Mouse (Mus musculus): Measurements from ENCODE around the gene Trem3.

The Trem3 gene

DNA sequence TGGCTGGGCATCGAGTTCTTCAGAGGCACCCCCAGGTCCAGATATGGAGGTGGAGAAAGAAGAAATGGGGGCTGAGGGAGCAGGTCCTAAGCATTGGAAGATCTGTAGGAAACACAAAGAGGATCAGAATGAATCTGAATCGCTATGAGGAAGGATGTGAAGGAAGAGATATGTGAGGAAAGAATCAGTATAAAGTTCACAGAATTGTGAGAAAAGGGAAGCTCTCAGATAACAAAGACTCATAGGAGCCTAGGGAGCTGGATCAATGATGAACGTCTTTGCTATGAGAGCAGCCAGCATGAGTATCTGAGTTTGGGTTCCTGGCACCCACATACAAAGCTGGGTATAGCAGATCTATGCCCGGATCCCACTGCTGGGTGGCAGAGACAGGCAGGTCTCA, 22.3 kb downstream of the Trem3 start:
- no peak for DNase-seq (ENCODE audit: low read depth, low spot score)

DNA sequence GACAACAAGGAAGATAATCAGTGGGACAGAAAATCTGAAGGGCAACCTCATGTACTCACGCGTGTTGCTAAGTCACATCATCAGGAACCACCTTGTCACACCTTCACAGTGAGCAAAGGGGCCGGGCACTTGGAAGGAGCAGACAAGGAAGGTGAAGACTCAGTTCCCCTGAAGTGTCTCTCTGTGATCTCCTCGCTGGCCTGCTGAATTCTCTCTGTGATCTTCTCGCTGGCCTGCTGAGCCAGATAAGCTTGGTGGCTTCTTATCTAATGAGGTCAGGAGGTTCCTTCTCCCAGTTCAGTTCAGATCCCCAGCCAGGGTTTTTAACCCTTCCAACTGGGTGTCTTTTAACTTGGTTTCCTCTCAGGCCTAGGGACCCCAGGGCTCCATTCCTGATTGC, 24.6 kb downstream of the Trem3 start:
- no peak for DNase-seq (ENCODE audit: low read depth, low spot score)

DNA sequence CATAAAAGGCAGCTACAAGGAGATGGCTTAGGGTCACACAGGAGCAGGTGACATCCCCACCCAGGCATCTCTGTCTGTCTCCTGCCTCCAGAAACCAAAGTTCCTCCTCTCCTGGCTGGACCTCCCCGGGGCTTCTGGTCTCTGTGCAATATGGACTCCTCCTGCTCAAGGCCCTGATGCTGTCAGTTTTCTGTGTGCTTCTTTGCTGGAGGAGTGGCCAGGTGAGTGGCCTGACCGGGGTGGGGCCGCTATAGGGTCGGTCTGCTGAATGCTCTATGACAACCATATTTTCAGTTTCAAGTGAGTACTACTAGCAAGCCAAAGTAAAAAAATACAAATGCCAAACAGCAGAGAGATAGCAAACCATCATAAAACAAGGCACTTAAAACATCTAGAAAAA, 25.0 kb downstream of the Trem3 start:
- DNase-seq (ENCODE audit: low read depth, low spot score) = no peak

DNA sequence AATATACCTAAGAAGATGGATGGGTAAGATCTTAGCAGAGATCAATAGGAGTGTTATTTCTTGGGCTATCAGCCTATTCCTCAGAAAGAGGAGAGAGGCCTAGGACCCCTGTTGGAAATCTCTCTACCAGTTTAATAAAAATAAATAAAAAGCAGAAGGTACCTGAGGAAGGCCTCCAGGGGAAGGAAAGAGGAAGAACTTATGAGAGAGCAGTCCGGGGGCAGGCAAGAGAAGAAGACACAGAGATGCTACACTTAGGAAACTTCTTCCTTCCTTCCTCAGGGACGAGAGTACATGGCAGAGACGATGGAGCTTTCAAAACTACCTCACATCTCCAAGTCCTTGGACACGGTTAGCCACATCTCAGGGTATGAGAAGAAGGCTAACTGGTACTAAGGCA, 26.5 kb downstream of the Trem3 start:
- no peak for DNase-seq (ENCODE audit: low read depth, low spot score)

DNA sequence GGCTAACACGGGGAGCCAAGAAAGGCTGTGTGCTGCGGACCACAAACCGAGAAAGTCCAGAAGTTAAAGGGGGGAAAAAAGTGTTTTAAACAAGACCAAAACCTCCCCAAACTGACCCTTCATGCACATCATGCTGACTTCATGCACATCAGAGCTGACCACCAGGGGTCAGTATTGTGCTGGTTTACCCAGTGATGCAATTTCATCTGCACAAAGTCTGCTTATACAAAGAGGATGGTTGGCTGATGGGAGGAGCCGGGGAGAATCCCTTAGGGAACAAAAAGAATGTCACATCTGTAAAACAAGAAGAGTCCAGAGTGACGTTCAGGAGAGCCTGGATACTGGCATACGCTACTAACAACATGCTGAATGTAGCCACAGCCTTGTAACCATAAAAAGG, 27.3 kb downstream of the Trem3 start:
- peak; percentile 87 for DNase-seq (ENCODE audit: low read depth, low spot score)

DNA sequence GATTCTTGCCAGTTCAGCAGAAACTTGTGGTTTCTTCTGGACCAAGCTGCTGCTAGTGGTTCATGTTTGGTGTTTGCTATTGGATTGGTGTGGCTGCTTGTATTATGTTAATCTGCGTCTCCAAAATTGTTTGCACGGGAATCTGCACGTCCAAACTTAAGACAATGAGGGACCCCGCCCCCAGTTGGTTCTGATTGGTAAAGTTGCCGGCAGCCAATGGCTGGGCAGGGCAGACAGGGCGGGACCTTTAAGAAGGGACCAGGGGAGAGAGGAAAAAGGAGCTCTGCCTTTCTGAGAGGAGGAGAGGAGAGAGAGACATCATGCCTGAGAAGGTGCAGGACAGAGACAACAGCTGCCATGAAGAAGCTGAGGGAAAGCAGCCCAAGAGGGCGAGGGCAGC, 28.2 kb downstream of the Trem3 start:
- no peak for DNase-seq (ENCODE audit: low read depth, low spot score)

DNA sequence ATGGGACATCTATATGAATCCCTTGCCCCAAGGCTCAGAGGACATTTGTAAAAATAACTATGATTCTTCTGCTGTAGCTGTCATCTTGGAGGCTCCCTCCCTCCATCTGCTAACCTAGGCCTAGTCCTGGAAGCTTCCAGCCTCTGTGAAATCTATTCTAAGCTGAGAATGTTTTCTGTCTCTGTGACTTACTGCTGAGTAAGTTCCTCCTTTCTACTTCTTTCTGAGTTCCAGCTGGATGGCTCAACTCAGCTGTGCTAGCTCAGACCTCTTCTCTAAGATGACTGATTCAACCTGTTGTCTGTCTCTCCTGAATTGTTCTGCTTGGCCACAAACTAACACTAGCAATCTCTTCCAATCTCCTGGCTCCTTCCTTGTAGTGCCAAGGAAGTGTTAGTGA, 30.8 kb downstream of the Trem3 start:
- peak; percentile 49 for DNase-seq (ENCODE audit: low read depth, low spot score)

DNA sequence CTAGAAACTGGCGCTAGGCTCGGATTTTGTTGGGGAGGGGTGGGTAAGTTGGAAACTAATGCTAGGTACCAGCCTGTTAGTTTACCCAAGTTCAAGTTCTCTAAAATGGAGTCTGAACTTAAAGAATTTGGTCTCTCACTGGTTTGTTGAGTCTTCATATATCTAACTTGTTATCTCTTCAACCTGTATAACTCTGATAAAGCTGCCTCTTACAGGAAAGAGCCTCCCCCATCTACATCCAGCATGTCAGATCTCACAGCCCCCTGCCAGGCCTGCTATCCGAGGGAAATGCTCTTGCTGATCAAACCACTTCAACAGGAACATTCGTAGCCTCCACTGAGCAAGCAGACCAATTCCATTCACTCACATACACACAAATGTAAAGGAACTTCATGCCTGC, 31.4 kb downstream of the Trem3 start:
- DNase-seq (ENCODE audit: low read depth, low spot score) = no peak

DNA sequence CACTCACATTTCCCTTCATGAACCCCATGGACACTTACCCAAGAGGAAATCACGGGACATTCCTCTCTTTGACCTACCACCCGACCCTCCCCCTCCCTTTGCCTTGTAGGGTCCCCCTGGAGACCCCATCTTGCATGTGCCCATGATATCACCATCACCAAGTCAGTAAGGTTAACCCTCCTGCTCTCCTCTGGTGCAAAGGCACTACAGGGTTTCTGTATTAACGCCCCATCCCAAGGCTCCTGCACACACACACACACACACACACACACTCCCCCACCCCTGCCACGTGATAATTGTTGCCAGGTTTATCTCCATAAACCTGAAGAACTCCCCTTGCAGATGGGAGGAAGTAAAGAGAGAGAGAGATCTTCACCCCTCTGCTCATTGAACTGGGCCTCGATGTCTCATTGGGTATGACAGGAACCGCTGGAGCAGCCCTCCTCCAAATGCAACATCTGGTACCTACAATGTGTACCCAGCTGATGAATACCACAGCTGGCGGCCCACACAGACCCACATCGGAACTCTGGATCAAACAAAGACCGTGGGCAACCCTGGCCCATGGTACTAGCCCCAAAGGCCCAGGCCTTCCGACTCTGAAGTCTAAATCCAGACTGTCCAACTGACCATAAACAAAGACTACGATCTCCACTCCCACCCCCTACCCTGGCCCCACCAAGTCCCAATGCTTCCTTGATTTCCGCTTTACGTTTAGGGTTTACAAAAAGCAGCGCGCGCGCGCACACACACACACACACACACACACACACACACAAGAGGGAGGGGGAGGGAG, 33.6 kb downstream of the Trem3 start:
- no peak for DNase-seq (ENCODE audit: low read depth, low spot score)

DNA sequence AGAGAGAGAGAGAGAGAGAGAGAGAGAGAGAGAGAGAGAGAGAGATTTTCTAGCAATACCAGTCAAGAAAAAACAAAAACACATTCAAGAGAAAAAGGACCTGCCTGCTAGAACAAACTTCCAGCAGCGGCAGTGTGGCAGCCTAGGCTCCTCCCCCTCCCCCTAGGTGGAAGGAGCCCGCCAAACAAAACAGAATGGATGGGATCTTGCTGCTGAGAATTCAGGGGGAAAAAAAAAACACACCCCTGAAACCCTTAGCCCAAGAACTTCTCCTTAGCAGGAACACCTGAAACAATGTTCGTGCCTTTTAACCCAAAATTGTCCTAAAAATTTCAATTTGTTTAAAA, 34.1 kb downstream of the Trem3 start:
- DNase-seq (ENCODE audit: low read depth, low spot score) = no peak

DNA sequence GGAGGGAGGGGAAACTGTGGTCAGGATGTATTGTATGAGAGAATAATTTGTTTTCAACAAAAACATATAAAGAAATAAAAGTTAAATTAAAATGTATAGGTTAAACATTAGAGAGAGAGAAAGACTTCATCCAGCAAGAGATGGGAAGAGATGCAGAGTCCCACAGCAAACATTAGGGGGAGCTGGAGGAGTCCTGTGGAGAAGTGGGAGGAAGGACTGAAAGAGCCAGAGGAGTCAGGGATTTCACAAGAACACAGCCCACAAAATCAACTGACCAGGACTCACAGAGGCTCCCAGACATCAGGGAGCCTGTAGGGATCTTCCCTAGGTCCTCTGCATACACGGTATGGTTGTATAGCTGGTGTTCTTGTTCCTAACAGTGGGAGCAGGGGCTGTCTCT, 39.2 kb downstream of the Trem3 start:
- DNase-seq (ENCODE audit: low read depth, low spot score) = peak; percentile 42

DNA sequence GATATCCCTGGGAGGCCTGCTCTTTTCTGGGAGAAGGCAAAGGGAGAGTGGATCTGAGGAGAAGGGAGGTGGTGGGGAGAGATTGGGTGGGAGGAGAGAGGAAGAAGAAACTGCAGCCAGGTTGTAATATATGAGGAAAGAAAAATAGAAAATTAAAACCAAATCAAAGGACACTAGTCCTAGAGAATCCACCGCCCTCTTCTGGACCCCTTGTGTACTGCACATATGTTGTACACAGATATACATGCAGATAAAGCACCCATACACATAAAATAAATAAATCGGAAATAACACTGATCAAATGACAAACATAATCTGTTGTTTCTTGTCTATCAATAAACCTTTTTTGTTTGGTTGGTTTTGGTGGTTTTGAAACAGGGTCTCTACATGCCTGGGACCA, 39.7 kb downstream of the Trem3 start:
- DNase-seq (ENCODE audit: low read depth, low spot score) = no peak

DNA sequence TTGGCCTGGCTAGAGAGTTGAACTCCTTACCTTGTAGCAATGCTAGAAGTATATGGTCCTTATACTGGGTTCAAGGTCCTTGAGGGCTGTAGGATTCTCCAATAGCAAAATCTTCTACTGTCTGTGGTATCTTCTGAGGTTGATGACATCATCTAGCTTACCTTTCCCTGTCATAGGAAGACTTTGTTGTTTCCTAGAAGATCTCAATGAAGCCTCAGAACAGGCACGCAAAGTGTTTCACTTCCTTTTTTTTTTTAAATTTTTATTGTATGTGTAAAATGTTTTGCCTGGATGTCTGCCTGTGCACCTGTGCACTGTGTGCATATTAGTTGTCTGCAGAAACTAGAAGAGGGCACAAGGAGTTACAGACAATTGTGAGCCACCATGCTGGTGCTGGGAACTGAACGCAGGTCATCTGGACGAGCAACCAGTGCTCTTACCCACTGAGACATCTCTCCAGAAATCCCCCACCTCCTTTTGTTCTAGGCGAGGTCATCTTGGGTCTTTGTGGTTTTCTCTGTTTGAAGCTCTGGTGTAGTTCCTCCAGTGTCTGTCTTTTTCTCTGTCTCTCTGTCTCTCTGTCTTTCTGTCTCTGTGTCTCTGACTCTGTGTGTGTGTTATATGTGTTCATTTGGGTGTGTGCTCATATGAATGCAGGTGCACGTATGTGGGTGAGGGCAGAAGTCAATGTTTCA, 46.1 kb downstream of the Trem3 start:
- DNase-seq (ENCODE audit: low read depth, low spot score) = no peak

DNA sequence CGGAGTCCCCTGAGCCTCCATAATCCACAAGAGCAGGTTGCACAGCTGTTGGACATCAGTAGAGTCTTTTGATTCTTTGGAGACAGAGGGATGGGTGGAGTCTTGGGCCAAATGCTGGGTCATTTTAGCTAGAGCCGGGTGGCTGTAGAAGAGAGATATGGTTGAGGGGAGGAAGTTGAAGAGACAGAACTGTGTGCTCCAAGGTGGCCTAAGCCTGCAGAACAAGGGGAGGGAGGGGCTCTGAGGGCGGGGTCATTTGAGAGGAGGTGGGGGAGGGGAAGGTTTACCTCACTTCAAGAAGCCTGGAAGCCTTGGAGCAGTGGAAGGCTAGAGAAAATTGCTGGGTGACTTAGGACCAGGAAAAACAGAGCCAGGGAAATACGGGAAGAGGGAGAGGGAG, 51.6 kb downstream of the Trem3 start, which contains the start of gene Treml2:
Gene Treml2, plus strand, starts transcription at position 296 of the 400 bp plus-strand sequence.
- no peak for DNase-seq (ENCODE audit: low read depth, low spot score)

DNA sequence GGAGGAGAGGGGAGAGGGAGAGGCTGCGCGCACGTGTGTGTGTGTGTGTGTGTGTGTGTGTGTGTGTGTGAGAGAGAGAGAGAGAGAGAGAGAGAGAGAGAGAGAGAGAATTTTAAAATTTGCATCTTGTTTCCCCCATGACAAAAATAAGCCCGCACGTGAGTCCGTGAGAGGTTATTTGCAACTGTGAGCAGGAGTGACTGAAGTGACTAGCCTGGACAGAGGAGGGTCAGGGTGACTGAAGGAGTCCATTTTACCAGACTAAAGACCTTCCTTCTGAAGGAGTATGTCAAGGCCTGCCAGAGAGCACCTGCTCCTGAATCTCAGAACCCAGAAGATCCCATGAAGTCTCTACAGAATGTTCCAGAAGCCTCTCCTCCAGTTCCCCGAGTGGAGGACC, 52.2 kb downstream of the Trem3 start:
- no peak for DNase-seq (ENCODE audit: low read depth, low spot score)

DNA sequence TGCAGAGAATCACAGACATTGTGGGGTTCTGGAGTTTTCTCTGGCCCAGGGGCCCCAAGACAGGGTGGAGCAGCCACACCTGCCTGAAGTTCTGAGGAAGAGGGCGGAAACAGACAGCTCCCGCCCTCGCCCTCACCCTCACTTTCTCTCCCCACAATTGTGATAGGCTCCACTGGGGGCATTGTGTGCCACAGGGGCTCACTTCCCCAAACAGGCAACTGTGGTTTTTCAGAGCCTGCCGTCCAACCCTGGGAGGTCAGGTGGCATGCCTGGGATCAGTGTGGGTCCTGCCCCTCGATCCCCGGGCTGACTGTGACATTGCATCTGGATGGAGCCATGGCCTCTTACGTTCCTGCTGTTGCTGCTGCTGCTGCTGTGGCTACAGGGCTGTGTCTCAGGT, 52.6 kb downstream of the Trem3 start:
- DNase-seq (ENCODE audit: low read depth, low spot score) = no peak

DNA sequence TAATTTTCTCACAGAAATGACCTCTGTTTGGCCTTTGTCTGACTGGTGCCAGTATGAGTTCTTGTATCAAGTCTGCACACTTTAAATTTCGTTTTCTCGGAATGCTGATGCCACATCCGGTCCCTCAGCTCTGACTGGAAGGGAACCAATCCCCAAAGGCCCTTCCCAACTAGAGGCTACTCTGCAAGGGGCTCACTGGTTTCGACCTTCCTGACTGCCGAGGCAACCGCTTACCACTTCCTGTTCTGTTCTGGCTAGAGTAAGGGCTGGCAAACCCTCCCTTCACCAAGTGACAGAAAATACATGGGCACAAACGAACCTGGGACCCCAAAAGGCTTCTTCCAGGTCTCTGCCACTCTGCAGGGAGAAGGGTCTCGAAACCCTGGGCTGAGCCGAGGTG, 53.3 kb downstream of the Trem3 start:
- DNase-seq (ENCODE audit: low read depth, low spot score) = no peak

DNA sequence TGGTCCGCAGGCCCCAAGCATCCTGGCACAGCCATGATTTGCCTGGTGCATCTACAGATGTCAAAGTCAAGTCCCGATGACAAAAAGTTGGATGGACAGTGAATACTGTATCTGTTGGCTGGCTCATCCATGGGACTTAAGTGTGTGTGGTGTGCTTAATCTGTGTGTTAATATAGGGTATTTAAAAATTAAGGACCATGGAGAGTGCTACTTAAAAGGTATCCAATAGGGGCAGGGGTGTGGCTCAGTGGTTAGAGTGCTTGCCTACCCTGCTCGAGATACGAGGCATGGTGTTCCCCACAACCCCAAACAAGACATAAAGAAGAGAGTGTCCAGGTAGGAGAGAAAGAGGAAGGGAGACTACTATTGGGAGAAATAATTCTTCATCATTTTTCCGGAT, 54.2 kb downstream of the Trem3 start:
- no peak for DNase-seq (ENCODE audit: low read depth, low spot score)
